Mouse (Mus musculus) embryo, embryonic 11 days (tissue): ENCODE measurements around the gene Pex5.

Experiments used
- DNase-seq: peaks from one replicate; pipeline ENCODE4 v3.0.0-alpha.2; 2015

Gene Pex5

DNA sequence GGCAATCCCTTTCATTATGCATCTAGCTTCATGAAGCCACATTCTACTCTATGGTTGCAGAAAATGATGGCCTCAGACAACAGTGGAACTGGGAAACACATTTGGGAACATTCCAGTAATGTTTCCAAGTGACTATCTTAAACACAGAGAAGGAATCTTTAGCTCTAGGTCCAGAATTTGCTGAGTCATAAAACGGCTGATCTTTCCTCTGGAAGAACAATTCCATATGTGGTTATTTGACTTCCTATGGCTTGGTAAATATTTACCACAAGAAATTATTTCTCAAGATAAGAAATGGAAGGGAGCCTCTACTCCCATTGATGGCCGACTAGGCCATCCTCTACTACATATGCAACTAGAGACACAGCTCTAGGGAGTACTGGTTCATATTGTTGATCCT, 61.6 kb downstream of the Pex5 start:
- DNase-seq, result no peak
